Mouse (Mus musculus) forelimb bud, embryonic 11.5 days (tissue): ENCODE data around the gene Gm1113.

Experiments used
- DNase-seq: peaks from one replicate; pipeline ENCODE4 v3.0.0-alpha.2; 2012; ENCODE audit warnings: low read depth, low spot score

Gm1113 gene

GRCm38 (mm10) chr9:35482014-35482898 lies 35.8 kb downstream of the Gm1113 start:
- no peak for DNase-seq

- DNase-seq = no peak
Observed at GRCm38 (mm10) chr9:35479456-35479855, 38.6 kb downstream of the Gm1113 start.

GRCm38 (mm10) chr9:35475394-35475793 lies 42.7 kb downstream of the Gm1113 start:
- no peak for DNase-seq

GRCm38 (mm10) chr9:35474104-35474724 lies 43.9 kb downstream of the Gm1113 start:
- no peak for DNase-seq

GRCm38 (mm10) chr9:35468913-35469312 lies 49.2 kb downstream of the Gm1113 start:
- no peak for DNase-seq

GRCm38 (mm10) chr9:35467264-35467817 lies 50.7 kb downstream of the Gm1113 start:
- no peak for DNase-seq

- no peak for DNase-seq
Observed at GRCm38 (mm10) chr9:35459594-35459993, 58.5 kb downstream of the Gm1113 start.
